Mouse (Mus musculus): Measurements from ENCODE around the gene Gpi1. TPM values are rescaled to one million over a fixed set of nuclear protein-coding genes. Genes with fewer than 3 reads are reported as not detected.

Gene Gpi1
- polyA plus RNA-seq, 1 experiment from 2014 or later = 487 TPM

Other genes starting within 250 kb of the Gpi1 start
- gene Scgb2b27, start 216.4 kb downstream of the Gpi1 start, polyA plus RNA-seq (2015; fragmentation: Nextera tagmentation; extraction: Ambion mirVana) = not detected in 2 replicates
- gene Scgb1b27, start 208.9 kb downstream of the Gpi1 start, polyA plus RNA-seq (2015; fragmentation: Nextera tagmentation; extraction: Ambion mirVana) = not detected in 2 replicates
- gene Scgb1b30, start 134.9 kb downstream of the Gpi1 start, polyA plus RNA-seq (2015; fragmentation: Nextera tagmentation; extraction: Ambion mirVana) = not detected in 2 replicates
- gene Wtip, start 97.1 kb downstream of the Gpi1 start, polyA plus RNA-seq (2015; fragmentation: Nextera tagmentation; extraction: Ambion mirVana) = 3.2 and 3.4 TPM in 2 replicates
- 126 and 144 TPM in 2 replicates for gene Uba2, start 60.7 kb downstream of the Gpi1 start, polyA plus RNA-seq (2015; fragmentation: Nextera tagmentation; extraction: Ambion mirVana)
- gene Pdcd2l, start 33.7 kb downstream of the Gpi1 start, polyA plus RNA-seq (2015; fragmentation: Nextera tagmentation; extraction: Ambion mirVana) = 50.6 and 63.3 TPM in 2 replicates
- not detected in 2 replicates for gene Gm6096, start 20.7 kb upstream of the Gpi1 start, polyA plus RNA-seq (2015; fragmentation: Nextera tagmentation; extraction: Ambion mirVana)
- 22.7 and 23.5 TPM in 2 replicates for gene 4931406P16Rik, start 83.2 kb upstream of the Gpi1 start, polyA plus RNA-seq (2015; fragmentation: Nextera tagmentation; extraction: Ambion mirVana)
- 65.1 and 66.2 TPM in 2 replicates for gene Lsm14a, start 163.0 kb upstream of the Gpi1 start, polyA plus RNA-seq (2015; fragmentation: Nextera tagmentation; extraction: Ambion mirVana)

Measured in intestine, embryonic 16.5 days (tissue).